Mouse (Mus musculus) heart, adult 9 months (tissue): ENCODE data around the gene Rpl26.
"Not testable (repeated sequence)": the region's sequence is repeated elsewhere in the genome, so short reads cannot be mapped to it uniquely, and the experiment has no call there.

Source experiments
- DNase-seq, 2 experiments: peaks; one replicate each; pipeline ENCODE4 v3.0.0; 2022; ENCODE audit warnings: low spot score in 2 of 2

The Rpl26 gene

GRCm38 (mm10) chr11:68914566-68914965 is 13.2 kb downstream of the Rpl26 start:
- DNase-seq, result no peak

- no peak for DNase-seq
Measured at GRCm38 (mm10) chr11:68923191-68923590, 21.8 kb downstream of the Rpl26 start.

GRCm38 (mm10) chr11:68924749-68925148 is 23.4 kb downstream of the Rpl26 start:
- DNase-seq, result no peak

- no peak for DNase-seq
Measured at GRCm38 (mm10) chr11:68926981-68927380, 25.6 kb downstream of the Rpl26 start, which contains the start of gene Odf4. Odf4 (minus strand) TSS chr11:68927081.

- no peak for DNase-seq
Measured at GRCm38 (mm10) chr11:68929947-68930346, 28.6 kb downstream of the Rpl26 start.

- no peak for DNase-seq
Measured at GRCm38 (mm10) chr11:68933885-68934507, 32.6 kb downstream of the Rpl26 start.

GRCm38 (mm10) chr11:68936951-68937350 is 35.6 kb downstream of the Rpl26 start:
- not testable (repeated sequence) for DNase-seq

- DNase-seq, result peak; percentile 92 to 95
Measured at GRCm38 (mm10) chr11:68939451-68940304, 38.3 kb downstream of the Rpl26 start.

- no peak for DNase-seq
Measured at GRCm38 (mm10) chr11:68940516-68940915, 39.1 kb downstream of the Rpl26 start.

GRCm38 (mm10) chr11:68942731-68943130 is 41.3 kb downstream of the Rpl26 start:
- no peak for DNase-seq

- DNase-seq, result no peak
Measured at GRCm38 (mm10) chr11:68945245-68945644, 43.9 kb downstream of the Rpl26 start.

GRCm38 (mm10) chr11:68946001-68946400 is 44.6 kb downstream of the Rpl26 start:
- DNase-seq, result no peak

- DNase-seq, result no peak
Measured at GRCm38 (mm10) chr11:68946806-68947440, 45.5 kb downstream of the Rpl26 start.

GRCm38 (mm10) chr11:68947542-68947993 is 46.2 kb downstream of the Rpl26 start:
- DNase-seq, result no peak

- DNase-seq, result no peak
Measured at GRCm38 (mm10) chr11:68953903-68954302, 52.5 kb downstream of the Rpl26 start.

- no peak for DNase-seq
Measured at GRCm38 (mm10) chr11:68954408-68954807, 53.0 kb downstream of the Rpl26 start.

- no peak for DNase-seq
Measured at GRCm38 (mm10) chr11:68955473-68955872, 54.1 kb downstream of the Rpl26 start.

GRCm38 (mm10) chr11:68956107-68956506 is 54.7 kb downstream of the Rpl26 start:
- peak; percentile 66 to 85 for DNase-seq
